Mouse (Mus musculus): ENCODE measurements around the gene Dnajc4. TPM values are rescaled to one million over a fixed set of nuclear protein-coding genes. Genes with fewer than 3 reads are reported as not detected.
A peak's percentile ranks its signal among the peaks of the same experiment; 100 is the strongest.

Gene Dnajc4
- polyA plus RNA-seq, 1 experiment from 2014 or later: 32.1 TPM

DNA sequence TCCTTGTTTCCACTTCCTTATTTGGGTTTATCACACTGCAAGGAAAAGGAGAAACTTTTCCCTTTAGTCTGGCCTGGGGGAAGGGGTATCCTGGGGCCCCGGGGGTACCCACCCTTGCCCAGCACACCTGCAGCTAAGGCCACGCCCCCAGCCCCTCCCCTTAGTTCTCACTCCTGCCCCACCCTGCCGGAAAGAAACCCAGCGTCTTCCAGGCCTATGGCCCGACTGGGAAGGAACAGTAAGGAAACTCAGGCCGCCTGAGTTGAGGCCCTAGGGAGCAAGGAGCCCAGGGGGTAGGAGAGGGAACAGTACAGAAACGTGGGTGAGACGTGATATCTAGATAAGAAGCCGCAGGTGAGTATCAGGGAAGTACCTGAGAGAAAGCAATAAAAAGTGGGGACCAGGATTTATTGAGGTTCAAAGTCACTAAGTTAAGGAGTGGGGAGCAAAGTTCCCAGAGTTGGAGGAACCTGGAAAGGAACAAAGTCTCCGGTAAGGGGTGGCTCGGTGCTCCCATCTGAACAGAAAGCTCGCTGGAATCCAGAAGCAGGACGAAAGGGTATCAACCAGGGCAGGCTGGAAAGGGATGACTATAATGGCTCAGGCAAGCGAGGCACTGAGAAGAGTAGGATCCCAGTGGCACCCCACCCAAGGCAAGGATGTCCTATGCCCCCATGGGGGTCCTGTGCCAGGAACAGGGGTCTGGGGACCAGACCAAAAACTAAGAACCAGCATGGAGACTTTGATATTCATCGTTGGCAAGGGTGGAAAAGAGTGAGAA lies 23.7 kb downstream of the Dnajc4 start:
- DNase-seq (ENCODE audit: low spot score): peak; percentile 35
- Histone ChIP-seq H3K4me3 (replicated peaks; ENCODE audit: low read depth, low read length) (peak overlapping the region; percentile 58), H3K4me2 (ENCODE audit: low read length) (peak overlapping the region; percentile 67), H3K4me1 (replicated peaks; ENCODE audit: insufficient read depth, low read length) (peaks cover 26% of the 10 kb centered on the region), H3K9me3 (replicated peaks; ENCODE audit: low read length) (no peaks in the 10 kb centered on the region), H3K27ac (peak overlapping the region; percentile 65; the same call in 1 of the 2 replicates), H3K9ac (ENCODE audit: low read depth, low read length) (peak overlapping the region; percentile 79), H3K27me3 (ENCODE audit: insufficient read depth, low read length) (no peaks in the 10 kb centered on the region), H3K36me3 (ENCODE audit: insufficient read depth, low read length) (peaks cover 22% of the 10 kb centered on the region)
- peak; percentile 23 for ATAC-seq (replicated peaks; ENCODE audit: low FRiP score, low read depth)
- 5% methylated on average over 15 of the region's 15 CpGs for WGBS
- TF ChIP-seq CTCF (IDR thresholded peaks at IDR 0.05; ENCODE audit: low read depth): no peak

DNA sequence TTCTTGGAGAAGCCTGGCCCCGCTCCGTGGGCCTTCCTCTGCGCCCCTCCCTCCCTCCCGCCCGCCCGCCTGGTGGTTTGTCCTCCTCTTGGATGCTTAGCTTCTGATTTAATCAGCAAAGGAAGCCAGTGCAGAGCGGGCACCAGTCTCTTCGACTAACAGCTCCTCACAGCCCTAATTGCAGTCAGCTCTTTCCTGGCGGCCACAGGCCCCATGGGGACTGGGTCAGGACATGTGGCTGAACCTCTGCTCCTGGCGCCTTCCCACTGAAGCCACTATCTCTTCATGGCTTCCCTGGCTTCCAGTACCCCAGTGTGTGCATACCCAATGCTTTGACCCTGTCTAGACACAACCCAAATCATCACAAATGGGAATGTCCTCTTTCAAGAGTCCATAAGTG lies 35.9 kb downstream of the Dnajc4 start:
- Histone ChIP-seq H3K4me2 (ENCODE audit: low read length) (no peak overlapping the region), H3K4me3 (replicated peaks; ENCODE audit: low read depth, low read length) (no peak overlapping the region), H3K9me3 (replicated peaks; ENCODE audit: low read length) (no peaks in the 10 kb centered on the region), H3K9ac (ENCODE audit: low read depth, low read length) (no peak overlapping the region), H3K36me3 (ENCODE audit: insufficient read depth, low read length) (peaks cover 58% of the 10 kb centered on the region), H3K4me1 (replicated peaks; ENCODE audit: insufficient read depth, low read length) (peaks cover 8% of the 10 kb centered on the region; the same call in 1 of the 2 replicates), H3K27me3 (ENCODE audit: insufficient read depth, low read length) (no peaks in the 10 kb centered on the region), H3K27ac (no peak overlapping the region)
- 82% methylated on average over 10 of the region's 10 CpGs for WGBS
- no peak for ATAC-seq (replicated peaks; ENCODE audit: low FRiP score, low read depth)
- no peak for TF ChIP-seq CTCF (IDR thresholded peaks at IDR 0.05; ENCODE audit: low read depth)
- DNase-seq (ENCODE audit: low spot score): no peak

DNA sequence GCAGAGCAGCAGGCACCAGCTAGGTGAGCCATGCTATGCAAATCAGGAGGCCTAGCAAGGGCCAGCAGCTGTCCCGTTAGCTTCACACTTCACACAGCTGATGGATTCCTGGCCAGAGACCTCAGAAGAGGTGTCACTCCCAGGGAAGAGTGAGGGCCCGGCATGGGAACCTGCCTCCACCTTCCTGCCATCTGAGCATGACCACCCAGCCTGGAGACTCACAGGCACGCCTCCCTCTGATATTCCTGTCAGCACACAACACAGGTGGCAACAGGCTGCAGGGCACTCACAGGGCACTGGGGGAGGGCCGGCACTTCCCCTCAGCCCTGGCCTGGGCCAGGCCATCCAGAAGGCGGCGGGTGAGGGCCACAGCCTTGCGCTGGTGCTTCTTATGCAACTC lies 36.9 kb downstream of the Dnajc4 start:
- Histone ChIP-seq H3K36me3 (ENCODE audit: insufficient read depth, low read length) (peaks cover 57% of the 10 kb centered on the region), H3K4me2 (ENCODE audit: low read length) (no peak overlapping the region), H3K4me3 (replicated peaks; ENCODE audit: low read depth, low read length) (no peak overlapping the region), H3K27ac (no peak overlapping the region), H3K9ac (ENCODE audit: low read depth, low read length) (no peak overlapping the region), H3K9me3 (replicated peaks; ENCODE audit: low read length) (no peaks in the 10 kb centered on the region), H3K27me3 (ENCODE audit: insufficient read depth, low read length) (no peaks in the 10 kb centered on the region), H3K4me1 (replicated peaks; ENCODE audit: insufficient read depth, low read length) (peaks cover 8% of the 10 kb centered on the region; the same call in 1 of the 2 replicates)
- WGBS: 79% methylated on average over 7 of the region's 7 CpGs
- DNase-seq (ENCODE audit: low spot score): no peak
- no peak for ATAC-seq (replicated peaks; ENCODE audit: low FRiP score, low read depth)
- TF ChIP-seq CTCF (IDR thresholded peaks at IDR 0.05; ENCODE audit: low read depth): no peak

GRCm38 (mm10) chr19:6954046-6954445 lies 38.3 kb downstream of the Dnajc4 start:
- H3K4me2 ChIP-seq (ENCODE audit: low read length): no peak overlapping the region
- H3K9me3 ChIP-seq (replicated peaks; ENCODE audit: low read length): no peaks in the 10 kb centered on the region
- no peaks in the 10 kb centered on the region for H3K27me3 ChIP-seq (ENCODE audit: insufficient read depth, low read length)
- H3K27ac ChIP-seq: no peak overlapping the region
- peaks cover 8% of the 10 kb centered on the region; the same call in 1 of the 2 replicates for H3K4me1 ChIP-seq (replicated peaks; ENCODE audit: insufficient read depth, low read length)
- H3K9ac ChIP-seq (ENCODE audit: low read depth, low read length): no peak overlapping the region
- H3K4me3 ChIP-seq (replicated peaks; ENCODE audit: low read depth, low read length): no peak overlapping the region
- TF ChIP-seq CTCF (IDR thresholded peaks at IDR 0.05; ENCODE audit: low read depth): peak; percentile 69
- ATAC-seq (replicated peaks; ENCODE audit: low FRiP score, low read depth) (no peak), DNase-seq (ENCODE audit: low spot score) (no peak)
- peaks cover 43% of the 10 kb centered on the region for H3K36me3 ChIP-seq (ENCODE audit: insufficient read depth, low read length)
- WGBS: 53% methylated on average over 9 of the region's 9 CpGs

GRCm38 (mm10) chr19:6952712-6953037 lies 39.7 kb downstream of the Dnajc4 start:
- no peak overlapping the region for H3K4me3 ChIP-seq (replicated peaks; ENCODE audit: low read depth, low read length)
- peaks cover 8% of the 10 kb centered on the region; the same call in 1 of the 2 replicates for H3K4me1 ChIP-seq (replicated peaks; ENCODE audit: insufficient read depth, low read length)
- peak overlapping the region; percentile 96 for H3K27ac ChIP-seq
- peak overlapping the region; percentile 67 for H3K9ac ChIP-seq (ENCODE audit: low read depth, low read length)
- peak; percentile 38 for DNase-seq (ENCODE audit: low spot score)
- H3K9me3 ChIP-seq (replicated peaks; ENCODE audit: low read length): no peaks in the 10 kb centered on the region
- no peak for TF ChIP-seq CTCF (IDR thresholded peaks at IDR 0.05; ENCODE audit: low read depth)
- 6% methylated on average over 3 of the region's 3 CpGs for WGBS
- peaks cover 37% of the 10 kb centered on the region for H3K36me3 ChIP-seq (ENCODE audit: insufficient read depth, low read length)
- ATAC-seq (replicated peaks; ENCODE audit: low FRiP score, low read depth): no peak
- no peaks in the 10 kb centered on the region for H3K27me3 ChIP-seq (ENCODE audit: insufficient read depth, low read length)
- peak overlapping the region; percentile 67 for H3K4me2 ChIP-seq (ENCODE audit: low read length)

- peaks cover 32% of the 10 kb centered on the region for H3K36me3 ChIP-seq (ENCODE audit: insufficient read depth, low read length)
- peak; percentile 81 for DNase-seq (ENCODE audit: low spot score)
Observed at GRCm38 (mm10) chr19:6951994-6952711, 40.2 kb downstream of the Dnajc4 start.

More at GRCm38 (mm10) chr19:6951994-6952711, 40.2 kb downstream of the Dnajc4 start:
- Histone ChIP-seq H3K27me3 (ENCODE audit: insufficient read depth, low read length) (no peaks in the 10 kb centered on the region), H3K4me2 (ENCODE audit: low read length) (peak overlapping the region; percentile 67), H3K4me1 (replicated peaks; ENCODE audit: insufficient read depth, low read length) (peaks cover 8% of the 10 kb centered on the region; the same call in 1 of the 2 replicates), H3K9ac (ENCODE audit: low read depth, low read length) (peak overlapping the region; percentile 67), H3K27ac (peak overlapping the region; percentile 96), H3K4me3 (replicated peaks; ENCODE audit: low read depth, low read length) (peak overlapping the region; percentile 58), H3K9me3 (replicated peaks; ENCODE audit: low read length) (no peaks in the 10 kb centered on the region)
- WGBS: 1% methylated on average over 31 of the region's 31 CpGs
- no peak for TF ChIP-seq CTCF (IDR thresholded peaks at IDR 0.05; ENCODE audit: low read depth)
- ATAC-seq (replicated peaks; ENCODE audit: low FRiP score, low read depth): peak; percentile 64
